Mouse (Mus musculus): ENCODE data around the gene Gpr25. TPM values are rescaled to one million over a fixed set of nuclear protein-coding genes. Genes with fewer than 3 reads are reported as not detected.
A peak's percentile ranks its signal among the peaks of the same experiment; 100 is the strongest.

The Gpr25 gene
- 0.24 TPM in 1 of 2 replicates, not detected in the other for polyA plus RNA-seq (2014; fragmentation: Nextera tagmentation; extraction: Ambion mirVana)

DNA sequence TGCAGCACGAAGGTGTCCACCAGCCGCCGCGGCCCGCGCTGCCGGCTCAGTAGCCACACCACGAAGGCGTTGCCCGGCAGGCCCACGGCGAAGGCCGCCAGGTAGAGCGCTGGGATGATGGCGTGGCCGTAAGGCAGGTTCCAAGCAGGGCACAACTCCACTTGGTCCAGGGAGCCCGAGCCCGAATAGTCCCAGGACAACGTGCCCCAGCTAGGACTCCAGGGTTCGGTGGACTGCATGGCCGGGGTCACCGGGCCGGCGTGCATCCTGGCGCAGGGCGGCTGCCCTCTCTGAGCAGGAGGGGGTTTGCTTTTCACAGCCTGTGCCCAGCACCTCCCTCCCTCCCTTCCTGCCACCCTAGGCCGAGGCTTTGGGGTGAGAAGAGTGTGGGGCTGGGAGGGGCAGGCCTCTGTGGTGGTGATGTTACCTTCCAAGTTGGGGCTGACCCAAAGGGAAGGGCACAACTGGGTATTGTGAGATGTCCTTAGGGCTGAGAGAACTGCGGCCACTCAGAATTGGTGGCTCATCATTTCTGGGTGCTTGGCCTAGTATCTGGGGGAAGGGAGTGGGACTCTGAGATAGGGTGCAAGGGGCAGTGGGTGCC lies at the start of gene Gpr25:
TSS of gene Gpr25 (minus strand) at position 239 of the 604 bp plus-strand sequence.
- ATAC-seq: peak; percentile 45
- peak within 1 kb of the TSS; percentile 89 for H3K4me2 ChIP-seq (ENCODE audit: low read length)
- no peaks in the 10 kb centered on the region for H3K36me3 ChIP-seq (ENCODE audit: control insufficient read depth, insufficient read depth, low read length)
- DNase-seq (ENCODE audit: low spot score): no peak
- H3K4me1 ChIP-seq (ENCODE audit: control insufficient read depth, insufficient read depth, low read length): peaks cover 7% of the 10 kb centered on the region
- WGBS: 10% methylated on average over 22 of the region's 28 CpGs
- peak within 1 kb of the TSS; percentile 51 for H3K4me3 ChIP-seq (ENCODE audit: low read depth, low read length)
- H3K9ac ChIP-seq (ENCODE audit: low read length): peak within 1 kb of the TSS; percentile 69
- peaks cover 37% of the 10 kb centered on the region for H3K27me3 ChIP-seq (replicated peaks; ENCODE audit: control insufficient read depth, insufficient read depth, low read length)
- no peaks in the 10 kb centered on the region for H3K9me3 ChIP-seq (replicated peaks; ENCODE audit: control insufficient read depth, low read length)
- H3K27ac ChIP-seq (ENCODE audit: low read depth, low read length): no peak within 1 kb of the TSS

DNA sequence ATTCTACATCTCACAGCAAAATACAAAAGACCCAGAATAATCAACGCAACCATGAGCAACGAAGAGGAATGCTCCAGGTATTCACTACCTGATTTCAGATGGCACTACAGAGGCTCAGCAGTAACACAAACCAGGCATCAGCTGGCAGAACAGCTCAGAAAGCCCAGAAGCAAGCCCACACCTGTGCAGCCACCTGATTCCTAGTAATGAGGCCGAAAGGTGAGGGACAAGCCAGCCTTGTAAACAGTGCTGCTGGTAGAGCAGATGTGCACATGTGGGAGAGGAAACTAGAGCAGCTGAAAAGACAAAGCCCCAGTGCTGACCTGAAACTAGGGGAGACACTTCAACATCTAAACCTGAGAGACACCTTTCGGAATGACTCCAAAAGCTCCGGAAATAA lies 48.5 kb upstream of the Gpr25 start:
- DNase-seq (ENCODE audit: low spot score) (no peak), ATAC-seq (no peak)
- no peaks in the 10 kb centered on the region for H3K4me1 ChIP-seq (ENCODE audit: control insufficient read depth, insufficient read depth, low read length)
- 95% methylated on average over 5 of the region's 5 CpGs for WGBS
- no peak overlapping the region for H3K4me3 ChIP-seq (ENCODE audit: low read depth, low read length)
- no peaks in the 10 kb centered on the region for H3K9me3 ChIP-seq (replicated peaks; ENCODE audit: control insufficient read depth, low read length)
- no peak overlapping the region for H3K9ac ChIP-seq (ENCODE audit: low read length)
- no peaks in the 10 kb centered on the region for H3K27me3 ChIP-seq (replicated peaks; ENCODE audit: control insufficient read depth, insufficient read depth, low read length)
- H3K27ac ChIP-seq (ENCODE audit: low read depth, low read length): no peak overlapping the region
- no peaks in the 10 kb centered on the region for H3K36me3 ChIP-seq (ENCODE audit: control insufficient read depth, insufficient read depth, low read length)
- H3K4me2 ChIP-seq (ENCODE audit: low read length): no peak overlapping the region

DNA sequence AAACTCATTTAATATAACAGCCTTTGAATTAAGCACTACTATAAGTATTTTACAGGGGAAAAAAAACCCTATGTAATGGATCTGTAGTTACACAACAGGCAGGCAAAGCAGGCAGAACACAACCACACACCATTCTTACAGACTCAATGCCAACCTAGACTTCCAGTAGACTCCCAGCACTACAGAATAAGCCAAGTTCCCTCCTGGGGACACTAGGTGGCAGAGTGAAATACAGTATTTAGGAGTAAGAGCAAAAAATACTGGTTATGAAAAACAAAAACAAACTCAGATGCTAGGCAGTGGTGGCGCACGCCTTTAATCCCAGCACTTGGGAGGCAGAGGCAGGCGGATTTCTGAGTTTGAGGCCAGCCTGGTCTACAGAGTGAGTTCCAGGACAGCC lies 45.8 kb upstream of the Gpr25 start:
- Histone ChIP-seq H3K4me2 (ENCODE audit: low read length) (no peak overlapping the region), H3K27ac (ENCODE audit: low read depth, low read length) (no peak overlapping the region), H3K4me3 (ENCODE audit: low read depth, low read length) (no peak overlapping the region), H3K9ac (ENCODE audit: low read length) (no peak overlapping the region), H3K36me3 (ENCODE audit: control insufficient read depth, insufficient read depth, low read length) (peaks cover 12% of the 10 kb centered on the region; the same call in 1 of the 2 replicates), H3K27me3 (replicated peaks; ENCODE audit: control insufficient read depth, insufficient read depth, low read length) (no peaks in the 10 kb centered on the region), H3K9me3 (replicated peaks; ENCODE audit: control insufficient read depth, low read length) (no peaks in the 10 kb centered on the region), H3K4me1 (ENCODE audit: control insufficient read depth, insufficient read depth, low read length) (no peaks in the 10 kb centered on the region)
- ATAC-seq (peak; percentile 52; the same call in 1 of the 2 replicates), DNase-seq (ENCODE audit: low spot score) (peak; percentile 60)
- WGBS: 86% methylated on average over 3 of the region's 3 CpGs

DNA sequence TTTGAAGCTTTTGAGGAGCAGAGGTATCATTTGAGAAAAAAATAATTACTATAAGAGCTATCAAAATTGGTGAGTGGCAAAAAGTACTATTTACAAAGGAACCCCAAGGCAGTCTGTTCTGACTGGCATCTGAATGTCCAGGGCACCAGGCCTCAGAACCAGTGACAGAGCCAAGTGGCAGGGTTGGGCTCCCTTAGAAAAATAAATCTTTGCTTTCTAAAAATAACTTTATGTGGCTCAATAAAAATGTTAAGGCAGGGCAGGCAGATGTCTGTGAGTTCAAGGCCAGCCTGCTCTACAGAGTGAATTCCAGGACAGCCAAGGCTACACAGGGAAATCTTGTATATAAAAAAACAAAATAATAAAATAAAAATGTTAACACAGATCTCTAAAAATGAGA lies 33.3 kb upstream of the Gpr25 start:
- ATAC-seq (no peak), DNase-seq (ENCODE audit: low spot score) (no peak)
- Histone ChIP-seq H3K27ac (ENCODE audit: low read depth, low read length) (no peak overlapping the region), H3K9ac (ENCODE audit: low read length) (no peak overlapping the region), H3K4me2 (ENCODE audit: low read length) (no peak overlapping the region), H3K27me3 (replicated peaks; ENCODE audit: control insufficient read depth, insufficient read depth, low read length) (no peaks in the 10 kb centered on the region), H3K4me3 (ENCODE audit: low read depth, low read length) (no peak overlapping the region), H3K4me1 (ENCODE audit: control insufficient read depth, insufficient read depth, low read length) (no peaks in the 10 kb centered on the region), H3K9me3 (replicated peaks; ENCODE audit: control insufficient read depth, low read length) (no peaks in the 10 kb centered on the region), H3K36me3 (ENCODE audit: control insufficient read depth, insufficient read depth, low read length) (0 out of 2 replicates have a peak, but pooled peaks cover 6% of the 10 kb centered on the region)

DNA sequence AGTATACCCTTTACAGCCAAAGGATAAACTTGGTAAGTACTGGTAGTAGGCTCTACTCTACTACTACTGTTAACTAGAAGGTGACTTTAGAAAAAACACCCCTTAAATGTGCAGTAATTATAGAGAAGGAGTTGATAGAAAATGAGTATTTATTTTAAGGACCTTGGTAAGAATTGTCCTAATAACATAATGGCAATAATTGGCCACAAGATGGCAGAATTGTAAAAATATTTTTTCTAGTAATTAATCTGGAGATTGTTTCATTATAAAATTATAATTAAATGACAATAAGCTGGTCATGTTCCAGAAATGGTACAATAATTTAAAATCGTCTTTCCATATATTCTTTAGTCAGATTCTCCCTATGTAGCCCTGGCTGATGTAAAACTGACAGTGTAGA lies 29.1 kb upstream of the Gpr25 start:
- Histone ChIP-seq H3K4me1 (ENCODE audit: control insufficient read depth, insufficient read depth, low read length) (no peaks in the 10 kb centered on the region), H3K9me3 (replicated peaks; ENCODE audit: control insufficient read depth, low read length) (no peaks in the 10 kb centered on the region), H3K9ac (ENCODE audit: low read length) (no peak overlapping the region), H3K4me3 (ENCODE audit: low read depth, low read length) (no peak overlapping the region), H3K36me3 (ENCODE audit: control insufficient read depth, insufficient read depth, low read length) (peaks cover 16% of the 10 kb centered on the region), H3K27me3 (replicated peaks; ENCODE audit: control insufficient read depth, insufficient read depth, low read length) (no peaks in the 10 kb centered on the region), H3K4me2 (ENCODE audit: low read length) (no peak overlapping the region), H3K27ac (ENCODE audit: low read depth, low read length) (no peak overlapping the region)
- DNase-seq (ENCODE audit: low spot score) (peak; percentile 29), ATAC-seq (no peak)
- 80% methylated on average over 1 of the region's 1 CpGs for WGBS

DNA sequence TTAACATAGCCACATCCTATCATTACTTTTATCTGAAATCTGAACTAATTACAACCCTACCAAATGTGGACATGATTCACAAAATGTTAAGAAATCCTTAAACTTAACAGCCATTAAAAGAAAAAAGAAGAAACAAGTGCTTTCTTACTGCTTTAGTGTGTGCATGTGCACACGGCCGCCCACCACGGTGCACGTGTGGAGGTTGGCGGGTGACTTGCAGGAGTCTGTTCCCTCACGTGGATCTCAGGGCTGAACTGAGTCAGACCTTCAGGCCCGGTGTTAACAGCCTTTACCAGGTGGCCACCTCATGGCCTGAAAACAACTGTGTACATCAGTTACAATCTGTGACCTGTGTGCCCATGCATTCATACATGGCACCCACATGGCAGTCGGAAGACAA lies 16.7 kb upstream of the Gpr25 start:
- no peak overlapping the region for H3K9ac ChIP-seq (ENCODE audit: low read length)
- no peak overlapping the region for H3K4me2 ChIP-seq (ENCODE audit: low read length)
- peaks cover 92% of the 10 kb centered on the region for H3K36me3 ChIP-seq (ENCODE audit: control insufficient read depth, insufficient read depth, low read length)
- no peak overlapping the region for H3K4me3 ChIP-seq (ENCODE audit: low read depth, low read length)
- WGBS: 97% methylated on average over 8 of the region's 8 CpGs
- no peak overlapping the region for H3K27ac ChIP-seq (ENCODE audit: low read depth, low read length)
- no peaks in the 10 kb centered on the region for H3K27me3 ChIP-seq (replicated peaks; ENCODE audit: control insufficient read depth, insufficient read depth, low read length)
- no peak for DNase-seq (ENCODE audit: low spot score)
- no peak for ATAC-seq
- no peaks in the 10 kb centered on the region for H3K9me3 ChIP-seq (replicated peaks; ENCODE audit: control insufficient read depth, low read length)
- no peaks in the 10 kb centered on the region for H3K4me1 ChIP-seq (ENCODE audit: control insufficient read depth, insufficient read depth, low read length)

DNA sequence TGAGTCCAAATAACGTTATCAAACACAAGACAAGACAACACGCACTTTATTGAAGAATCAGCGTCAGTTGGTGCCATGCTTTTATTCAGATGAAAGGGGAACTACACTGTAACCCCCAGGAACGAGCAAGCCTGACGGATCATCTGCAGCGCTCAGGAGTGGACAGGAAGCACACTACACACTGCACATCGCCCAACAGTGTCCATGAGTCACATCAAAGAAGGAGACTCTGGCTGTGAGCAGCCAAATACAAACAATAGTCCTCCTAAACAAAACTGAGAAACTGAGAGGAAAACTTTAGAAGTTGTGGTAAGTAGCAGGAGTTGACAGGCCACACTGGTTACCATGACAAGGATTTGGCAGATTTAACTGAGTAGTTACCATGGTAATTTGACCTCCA lies 7.6 kb upstream of the Gpr25 start:
- H3K9me3 ChIP-seq (replicated peaks; ENCODE audit: control insufficient read depth, low read length): no peaks in the 10 kb centered on the region
- ATAC-seq (no peak), DNase-seq (ENCODE audit: low spot score) (peak; percentile 20)
- peaks cover 51% of the 10 kb centered on the region for H3K36me3 ChIP-seq (ENCODE audit: control insufficient read depth, insufficient read depth, low read length)
- H3K9ac ChIP-seq (ENCODE audit: low read length): no peak overlapping the region
- no peaks in the 10 kb centered on the region for H3K4me1 ChIP-seq (ENCODE audit: control insufficient read depth, insufficient read depth, low read length)
- H3K4me2 ChIP-seq (ENCODE audit: low read length): no peak overlapping the region
- H3K27me3 ChIP-seq (replicated peaks; ENCODE audit: control insufficient read depth, insufficient read depth, low read length): no peaks in the 10 kb centered on the region
- WGBS: 73% methylated on average over 7 of the region's 7 CpGs
- no peak overlapping the region for H3K27ac ChIP-seq (ENCODE audit: low read depth, low read length)
- no peak overlapping the region for H3K4me3 ChIP-seq (ENCODE audit: low read depth, low read length)

DNA sequence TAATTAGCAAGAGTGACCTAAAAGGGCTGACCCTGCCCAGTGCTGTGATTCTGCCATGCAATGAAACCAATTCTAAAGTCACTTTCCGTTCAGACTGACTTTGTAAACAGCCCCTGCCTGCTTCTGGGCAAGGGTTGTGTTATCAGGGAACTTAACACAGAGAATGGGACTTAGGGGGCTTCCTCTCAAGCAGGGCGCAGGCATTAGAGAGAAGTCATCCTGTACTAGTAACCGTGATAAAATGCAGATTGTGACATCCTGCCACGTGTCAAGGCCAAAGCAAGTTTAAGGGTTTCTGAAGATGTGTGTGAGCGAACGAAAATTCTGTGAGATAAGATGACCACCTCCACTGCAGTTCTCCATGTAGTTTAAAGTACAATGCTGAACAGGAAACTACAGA lies 5.5 kb upstream of the Gpr25 start:
- Histone ChIP-seq H3K9me3 (replicated peaks; ENCODE audit: control insufficient read depth, low read length) (no peaks in the 10 kb centered on the region), H3K4me2 (ENCODE audit: low read length) (no peak overlapping the region), H3K9ac (ENCODE audit: low read length) (no peak overlapping the region), H3K36me3 (ENCODE audit: control insufficient read depth, insufficient read depth, low read length) (peaks cover 30% of the 10 kb centered on the region), H3K4me3 (ENCODE audit: low read depth, low read length) (no peak overlapping the region), H3K4me1 (ENCODE audit: control insufficient read depth, insufficient read depth, low read length) (no peaks in the 10 kb centered on the region), H3K27ac (ENCODE audit: low read depth, low read length) (no peak overlapping the region), H3K27me3 (replicated peaks; ENCODE audit: control insufficient read depth, insufficient read depth, low read length) (peaks cover 8% of the 10 kb centered on the region)
- ATAC-seq: no peak
- DNase-seq (ENCODE audit: low spot score): no peak
- 81% methylated on average over 6 of the region's 6 CpGs for WGBS

DNA sequence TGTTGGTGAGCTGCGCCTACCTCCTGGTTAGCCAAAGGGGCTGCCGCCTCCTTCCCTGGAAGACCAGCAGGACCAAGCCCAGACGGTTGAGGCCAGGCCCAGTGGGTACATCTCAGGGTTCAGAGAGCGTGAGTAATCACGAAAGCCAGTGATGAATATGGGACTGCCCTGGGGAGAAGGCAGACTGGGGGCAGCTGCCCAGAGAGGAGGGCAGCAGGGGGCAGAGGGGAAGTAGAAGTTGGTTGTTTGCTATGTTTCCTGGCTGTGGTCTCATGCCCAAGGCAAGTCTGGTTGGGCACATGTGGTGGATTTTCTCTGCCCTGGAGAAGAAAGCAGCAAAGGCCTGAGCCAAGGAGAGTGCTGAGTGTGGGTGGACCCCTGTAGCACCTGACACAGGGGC lies 2.7 kb upstream of the Gpr25 start:
- peaks cover 32% of the 10 kb centered on the region for H3K27me3 ChIP-seq (replicated peaks; ENCODE audit: control insufficient read depth, insufficient read depth, low read length)
- WGBS: 75% methylated on average over 5 of the region's 5 CpGs
- no peak overlapping the region for H3K9ac ChIP-seq (ENCODE audit: low read length)
- peaks cover 7% of the 10 kb centered on the region for H3K4me1 ChIP-seq (ENCODE audit: control insufficient read depth, insufficient read depth, low read length)
- H3K9me3 ChIP-seq (replicated peaks; ENCODE audit: control insufficient read depth, low read length): no peaks in the 10 kb centered on the region
- H3K4me3 ChIP-seq (ENCODE audit: low read depth, low read length): no peak overlapping the region
- no peak for ATAC-seq
- peaks cover 14% of the 10 kb centered on the region for H3K36me3 ChIP-seq (ENCODE audit: control insufficient read depth, insufficient read depth, low read length)
- no peak for DNase-seq (ENCODE audit: low spot score)
- no peak overlapping the region for H3K4me2 ChIP-seq (ENCODE audit: low read length)
- H3K27ac ChIP-seq (ENCODE audit: low read depth, low read length): no peak overlapping the region
